Mouse (Mus musculus) adrenal gland, postnatal 10 days (tissue): ENCODE data around the gene Nenf. TPM values are rescaled to one million over a fixed set of nuclear protein-coding genes. Genes with fewer than 3 reads are reported as not detected.

ENCODE experiments used
- DNase-seq: peaks from one replicate; pipeline ENCODE4 v3.0.0; 2021; ENCODE audit warnings: mixed read lengths
- total RNA-seq, 2 experiments: library from RNA; stranded (reverse); gene quantifications; 2 replicates each; pipeline ENCODE4 v1.2.3; 2021

The Nenf gene
- total RNA-seq, 2 experiments from 2014 or later = 97.5 to 97.6 TPM

GRCm38 (mm10) chr1:191323381-191323780 lies 5.4 kb upstream of the Nenf start:
- no peak for DNase-seq

- peak; percentile 79 for DNase-seq
These were observed 692 bp upstream of the Nenf start for GRCm38 (mm10) chr1:191318686-191319085.

GRCm38 (mm10) chr1:191316818-191317217 lies 1.2 kb downstream of the Nenf start:
- no peak for DNase-seq

- DNase-seq = no peak
These were observed 4.1 kb downstream of the Nenf start for GRCm38 (mm10) chr1:191313926-191314325.

- DNase-seq = no peak
These were observed 4.8 kb downstream of the Nenf start for GRCm38 (mm10) chr1:191313158-191313557.

- DNase-seq = peak; percentile 91
These were observed 5.5 kb downstream of the Nenf start for GRCm38 (mm10) chr1:191312513-191312941.

- no peak for DNase-seq
These were observed 6.6 kb downstream of the Nenf start for GRCm38 (mm10) chr1:191311296-191311898.

- no peak for DNase-seq
These were observed 10.1 kb downstream of the Nenf start for GRCm38 (mm10) chr1:191307766-191308455.

GRCm38 (mm10) chr1:191306316-191306715 lies 11.7 kb downstream of the Nenf start:
- DNase-seq = no peak

GRCm38 (mm10) chr1:191305610-191306009 lies 12.4 kb downstream of the Nenf start:
- DNase-seq = no peak

- peak; percentile 54 for DNase-seq
These were observed 13.8 kb downstream of the Nenf start for GRCm38 (mm10) chr1:191304216-191304615.

- DNase-seq = no peak
These were observed 14.3 kb downstream of the Nenf start for GRCm38 (mm10) chr1:191303736-191304135.

- DNase-seq = no peak
These were observed 16.1 kb downstream of the Nenf start for GRCm38 (mm10) chr1:191301903-191302302.

GRCm38 (mm10) chr1:191299215-191299942 lies 18.6 kb downstream of the Nenf start:
- peak; percentile 74 for DNase-seq

GRCm38 (mm10) chr1:191298304-191298703 lies 19.7 kb downstream of the Nenf start:
- no peak for DNase-seq

GRCm38 (mm10) chr1:191296445-191296844 lies 21.5 kb downstream of the Nenf start:
- peak; percentile 80 for DNase-seq

GRCm38 (mm10) chr1:191295784-191296183 lies 22.2 kb downstream of the Nenf start:
- no peak for DNase-seq

- no peak for DNase-seq
These were observed 23.8 kb downstream of the Nenf start for GRCm38 (mm10) chr1:191293996-191294795.

GRCm38 (mm10) chr1:191293051-191293450 lies 24.9 kb downstream of the Nenf start:
- no peak for DNase-seq

GRCm38 (mm10) chr1:191292348-191292747 lies 25.6 kb downstream of the Nenf start:
- DNase-seq = peak; percentile 85

- DNase-seq = peak; percentile 76
These were observed 29.2 kb downstream of the Nenf start for GRCm38 (mm10) chr1:191288762-191289161.

GRCm38 (mm10) chr1:191284502-191284901 lies 33.5 kb downstream of the Nenf start:
- DNase-seq = no peak
